Mouse (Mus musculus): ENCODE results near the gene Acta1.

Gene Acta1

DNA sequence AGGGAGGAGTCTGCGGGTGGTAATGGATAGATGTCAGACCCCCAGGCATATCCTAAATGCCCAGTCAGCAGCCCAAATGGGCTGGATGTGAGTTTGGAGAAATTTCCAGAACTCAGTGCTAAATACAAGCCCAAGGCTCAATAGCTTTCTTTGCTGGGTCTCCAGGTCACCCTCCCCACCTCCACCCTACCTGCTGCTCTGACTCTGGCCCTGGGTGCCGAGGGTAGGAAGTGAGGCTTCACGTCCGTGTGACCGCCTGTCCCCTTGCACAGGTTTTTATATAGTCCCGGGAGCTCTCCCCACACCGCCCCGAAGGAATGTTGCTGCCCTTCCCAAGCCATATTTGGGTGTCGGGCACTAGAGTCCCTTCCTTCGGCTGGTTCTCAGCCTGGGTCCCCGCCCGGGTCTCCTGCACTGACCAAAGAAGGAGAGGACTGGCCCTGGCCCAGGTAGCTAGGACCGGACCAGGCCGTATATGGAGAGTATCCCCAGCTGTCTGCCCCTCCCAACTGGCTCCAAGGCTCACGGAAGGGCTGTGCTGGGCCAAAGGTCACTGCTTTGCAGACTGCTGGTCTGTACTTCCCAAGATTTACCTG lies at the start of gene Acta1:
TSS of gene Acta1 (minus strand) at position 250 of the 596 bp plus-strand sequence.
- DNase-seq = no peak

GRCm38 (mm10) chr8:123929026-123929425 lies 34.5 kb upstream of the Acta1 start:
- DNase-seq = no peak

DNA sequence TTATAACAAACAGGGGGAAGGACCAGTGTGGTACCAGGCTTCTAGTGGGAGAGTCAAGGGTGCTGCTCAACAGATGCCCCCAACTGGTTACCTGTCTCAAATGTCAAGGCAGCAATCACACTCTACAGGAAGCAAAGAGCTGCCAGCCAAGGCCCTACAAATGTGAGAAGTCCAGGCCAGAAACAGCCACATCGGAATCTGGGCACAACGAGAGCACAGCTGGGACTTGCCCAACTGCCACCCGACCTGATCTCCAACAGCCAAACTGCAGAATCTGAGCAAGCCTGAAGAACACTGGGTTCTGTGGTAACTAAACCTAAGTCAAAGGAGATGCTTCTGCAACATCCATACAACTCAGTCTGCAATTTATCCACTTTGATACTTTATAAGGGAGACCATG lies 31.1 kb upstream of the Acta1 start:
- no peak for DNase-seq

GRCm38 (mm10) chr8:123924719-123925118 lies 30.2 kb upstream of the Acta1 start:
- peak; percentile 83 to 86 for DNase-seq

GRCm38 (mm10) chr8:123914635-123915034 lies 20.1 kb upstream of the Acta1 start:
- DNase-seq = no peak

GRCm38 (mm10) chr8:123912265-123912664 lies 17.7 kb upstream of the Acta1 start:
- no peak for DNase-seq

DNA sequence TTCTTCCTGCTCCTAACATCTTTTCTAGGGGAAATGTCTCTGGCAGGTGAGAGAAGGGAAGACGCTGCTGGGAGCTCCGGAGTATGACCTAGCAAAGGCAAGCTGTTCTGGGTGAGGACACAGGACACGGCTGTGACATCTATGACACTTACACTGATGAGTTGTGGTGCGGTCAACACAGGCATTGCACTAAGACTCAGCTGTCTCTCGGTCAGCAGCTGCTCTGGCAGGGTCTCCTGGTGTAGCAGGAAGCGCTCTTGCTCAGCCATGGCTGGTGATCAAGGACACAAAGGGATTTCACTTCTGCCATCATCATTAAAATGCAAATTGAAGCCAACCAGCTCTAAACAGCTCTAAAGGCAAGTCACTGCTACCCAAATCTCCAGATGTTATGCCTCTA lies 13.1 kb upstream of the Acta1 start:
- no peak for DNase-seq

DNA sequence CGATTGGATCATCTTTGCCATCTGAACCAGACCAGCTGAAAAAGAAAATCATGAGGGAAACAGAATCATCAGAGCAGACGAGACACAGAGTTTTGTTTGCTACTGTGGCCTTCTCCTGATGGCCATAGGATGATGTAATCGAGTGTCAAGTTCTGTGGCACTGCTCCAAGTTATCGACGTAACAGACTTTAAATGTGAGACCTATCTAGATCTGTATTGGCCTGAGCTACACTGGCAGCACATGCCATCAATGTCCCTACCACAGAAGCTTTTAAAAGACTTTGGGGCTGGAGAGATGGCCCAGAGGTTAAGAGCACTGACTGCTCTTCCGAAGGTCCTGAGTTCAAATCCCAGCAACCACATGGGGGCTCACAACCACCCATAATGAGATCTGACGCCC lies 8.1 kb upstream of the Acta1 start:
- no peak for DNase-seq

DNA sequence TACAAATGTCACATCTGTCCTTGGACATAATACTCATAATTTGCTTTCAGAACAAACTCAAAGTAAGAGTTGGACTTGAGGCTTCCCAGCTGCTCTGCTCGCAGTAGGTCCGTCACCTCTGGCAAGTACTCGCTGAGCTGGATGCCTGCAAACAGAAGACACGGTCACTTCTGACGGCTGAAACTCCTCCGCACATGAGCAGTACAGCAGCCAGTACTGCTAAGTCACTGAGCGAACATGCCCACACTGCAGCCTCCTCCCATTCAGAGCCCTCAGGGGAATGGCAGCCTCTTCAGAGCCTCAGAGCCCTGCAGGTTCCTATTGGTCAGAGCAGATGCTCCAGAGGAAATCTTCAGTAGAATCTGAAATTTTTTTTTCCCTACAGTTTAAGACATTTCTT lies 4.8 kb upstream of the Acta1 start:
- DNase-seq = no peak

GRCm38 (mm10) chr8:123898576-123898975 lies 4.0 kb upstream of the Acta1 start:
- no peak for DNase-seq

DNA sequence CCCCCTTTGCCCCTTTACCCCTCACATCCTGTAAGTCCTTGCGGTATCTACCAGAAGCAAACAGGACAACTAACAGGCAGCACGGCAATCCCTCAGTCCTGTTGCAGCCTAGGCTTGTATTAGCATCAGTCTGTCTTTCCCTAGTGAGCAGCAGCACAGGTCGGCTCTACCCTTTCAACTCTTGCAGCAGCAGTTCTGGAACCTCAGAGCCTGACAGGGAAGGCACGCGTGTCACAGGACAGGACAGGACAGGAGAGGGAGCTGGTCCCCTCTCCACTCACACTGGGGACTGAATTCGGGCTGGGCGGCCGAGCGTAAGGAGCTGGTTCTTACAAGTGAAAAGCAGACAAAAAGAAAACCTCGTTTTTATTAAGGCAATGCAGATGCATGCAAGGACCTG lies 2.2 kb upstream of the Acta1 start:
- no peak for DNase-seq

DNA sequence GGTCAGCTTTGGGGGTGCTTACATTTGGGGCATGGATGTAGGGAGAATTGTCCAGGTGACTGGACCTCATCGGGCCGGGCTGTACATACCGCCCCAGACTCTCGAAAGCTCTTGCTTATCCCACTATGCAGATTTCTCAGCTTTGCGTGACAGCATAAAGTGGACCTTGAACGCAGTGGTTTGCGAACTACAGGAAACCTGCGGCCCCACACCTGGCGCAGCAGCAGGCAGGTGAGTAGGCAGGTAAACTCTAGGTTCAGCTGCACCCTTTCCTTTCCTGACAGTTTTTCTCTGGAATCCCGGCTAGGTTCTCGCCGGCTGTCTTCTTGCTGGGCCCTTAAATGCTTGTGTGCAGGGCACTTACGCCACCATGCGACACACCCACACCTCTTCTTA lies 1.8 kb upstream of the Acta1 start:
- DNase-seq = no peak

DNA sequence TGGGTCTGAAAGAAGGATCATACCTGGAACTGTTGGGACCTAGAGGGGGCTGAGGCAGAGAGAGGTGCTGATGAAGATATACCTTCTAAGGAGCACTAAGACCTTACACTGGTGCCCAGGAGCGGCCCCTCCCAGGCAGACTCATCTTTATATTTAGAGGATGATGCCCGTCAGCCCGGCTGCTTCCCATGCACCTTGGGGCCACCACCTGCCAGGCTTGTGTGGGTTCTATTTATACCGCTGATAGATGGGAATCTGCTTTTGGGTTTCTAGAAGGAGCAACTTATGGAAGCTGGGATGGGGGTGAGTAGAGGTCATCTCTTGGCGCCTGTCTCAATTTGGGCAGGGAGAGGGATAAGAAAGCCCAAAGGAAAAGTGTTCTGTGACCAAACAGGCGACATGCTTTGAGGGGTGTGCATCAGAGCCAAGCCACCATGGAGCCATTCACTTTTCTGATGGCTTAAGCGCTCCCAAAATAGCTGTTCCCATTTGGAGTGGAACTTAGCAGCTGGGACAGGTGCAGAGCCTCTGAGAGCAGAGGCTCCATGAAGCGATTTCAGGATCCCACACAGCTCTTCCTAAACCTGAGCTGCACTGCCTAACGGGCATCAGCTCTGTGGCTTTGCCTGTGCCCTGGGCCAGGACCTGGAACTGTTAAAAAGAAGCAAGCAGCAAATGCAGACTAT lies 1.3 kb upstream of the Acta1 start:
- no peak for DNase-seq

DNA sequence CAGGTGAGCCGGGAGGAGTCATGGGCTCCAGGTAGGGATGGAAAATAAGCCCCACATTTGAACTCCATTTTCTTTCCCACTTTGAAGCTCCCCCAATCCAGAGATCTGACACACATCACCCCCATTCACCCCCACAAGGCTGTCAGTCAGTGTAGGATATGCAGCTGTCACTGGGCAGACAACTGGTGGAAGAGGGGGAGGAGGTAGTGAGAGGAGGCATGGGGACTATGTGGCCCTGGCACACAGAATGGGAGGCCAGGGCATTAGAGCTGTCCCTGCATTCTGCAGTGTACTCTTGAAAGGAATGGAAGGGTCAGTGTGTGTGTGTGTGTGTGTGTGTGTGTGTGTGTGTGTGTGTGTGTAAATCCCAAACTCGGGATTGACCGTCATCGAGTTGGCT lies 679 bp upstream of the Acta1 start:
- DNase-seq = no peak

- DNase-seq = no peak
Observed at GRCm38 (mm10) chr8:123893413-123893812, 1.1 kb downstream of the Acta1 start.

DNA sequence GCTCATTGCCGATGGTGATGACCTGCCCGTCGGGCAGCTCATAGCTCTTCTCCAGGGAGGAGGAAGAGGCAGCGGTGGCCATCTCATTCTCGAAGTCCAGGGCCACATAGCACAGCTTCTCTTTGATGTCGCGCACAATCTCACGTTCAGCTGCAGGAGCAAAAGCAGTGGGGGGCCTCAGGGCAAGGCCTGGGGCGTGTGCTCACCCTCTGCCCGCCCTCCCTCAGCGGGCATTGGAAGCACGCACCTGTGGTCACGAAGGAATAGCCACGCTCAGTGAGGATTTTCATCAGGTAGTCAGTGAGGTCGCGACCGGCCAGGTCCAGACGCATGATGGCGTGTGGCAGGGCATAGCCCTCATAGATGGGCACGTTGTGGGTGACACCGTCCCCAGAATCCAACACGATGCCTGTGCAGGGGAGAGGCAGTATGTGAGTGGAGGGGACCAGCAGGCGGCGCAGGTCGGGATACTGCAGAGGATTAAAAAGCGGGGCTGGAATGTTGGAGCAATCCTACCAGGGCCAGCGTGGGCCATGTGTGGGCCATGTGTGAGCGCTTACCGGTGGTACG lies 1.9 kb downstream of the Acta1 start:
- no peak for DNase-seq

GRCm38 (mm10) chr8:123891883-123892585 lies 2.5 kb downstream of the Acta1 start:
- DNase-seq = no peak

- peak; percentile 43 to 50 for DNase-seq
Observed at GRCm38 (mm10) chr8:123891271-123891670, 3.3 kb downstream of the Acta1 start.

- no peak for DNase-seq
Observed at GRCm38 (mm10) chr8:123889797-123890196, 4.8 kb downstream of the Acta1 start.

DNA sequence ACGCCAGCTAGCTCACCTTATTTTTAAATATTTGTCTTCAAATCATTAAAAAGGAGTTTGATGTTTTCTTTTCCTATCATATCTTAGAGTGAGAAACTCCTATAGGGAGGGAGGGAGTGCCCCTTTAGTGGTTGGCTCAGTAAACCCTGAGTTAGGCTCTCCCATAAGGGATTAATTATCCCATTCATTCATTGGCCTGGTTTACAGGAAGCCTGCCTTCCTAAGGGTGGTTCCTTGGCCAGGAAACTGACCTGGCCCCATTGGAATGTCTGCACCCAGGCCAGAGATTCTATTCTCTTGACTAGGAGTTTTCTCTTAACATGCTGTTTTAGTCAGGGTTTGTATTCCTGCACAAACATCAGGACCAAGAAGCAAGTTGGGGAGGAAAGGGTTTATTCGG lies 6.6 kb downstream of the Acta1 start:
- no peak for DNase-seq

GRCm38 (mm10) chr8:123887163-123887562 lies 7.4 kb downstream of the Acta1 start:
- no peak for DNase-seq

DNA sequence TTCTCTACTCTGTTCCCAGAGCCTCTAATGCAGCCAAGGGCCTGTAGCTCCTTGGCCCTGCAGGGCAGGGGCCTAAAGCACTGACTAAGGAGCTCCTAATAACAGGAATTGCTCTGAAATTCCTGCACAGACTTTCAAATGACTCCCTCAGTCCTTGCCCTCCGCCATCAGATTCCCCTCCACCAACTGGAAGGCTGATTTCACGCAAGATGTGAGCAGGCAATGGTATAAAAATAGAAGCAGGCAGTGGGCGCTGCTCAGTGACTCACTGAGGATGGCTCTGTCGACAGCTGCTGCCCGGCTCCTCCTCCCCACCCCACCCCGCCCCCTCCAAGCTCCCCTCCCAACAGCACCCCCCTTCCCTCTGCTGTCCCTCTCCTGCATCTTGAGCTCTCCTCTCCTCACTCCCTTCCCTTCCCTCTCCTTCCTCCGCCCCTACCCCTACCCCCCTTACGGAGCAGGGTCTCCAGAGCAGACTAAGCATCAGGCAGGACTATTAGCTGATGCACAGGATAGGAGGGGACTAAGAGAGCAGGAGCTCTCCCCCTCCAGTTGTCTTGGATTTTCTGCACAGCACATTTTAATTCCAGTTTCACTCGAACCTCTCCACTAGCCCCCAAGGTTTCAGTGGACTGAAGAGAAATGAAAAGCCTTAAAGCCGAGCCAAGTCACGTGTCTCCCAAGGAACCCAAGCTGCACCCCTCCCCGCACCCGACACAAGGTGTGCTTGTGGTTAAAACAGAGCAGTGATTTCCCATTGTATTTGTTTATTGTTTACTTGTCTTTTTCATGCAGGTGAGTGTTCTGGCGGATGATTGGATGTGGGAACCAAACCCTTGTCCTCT lies 9.6 kb downstream of the Acta1 start:
- DNase-seq = no peak

DNA sequence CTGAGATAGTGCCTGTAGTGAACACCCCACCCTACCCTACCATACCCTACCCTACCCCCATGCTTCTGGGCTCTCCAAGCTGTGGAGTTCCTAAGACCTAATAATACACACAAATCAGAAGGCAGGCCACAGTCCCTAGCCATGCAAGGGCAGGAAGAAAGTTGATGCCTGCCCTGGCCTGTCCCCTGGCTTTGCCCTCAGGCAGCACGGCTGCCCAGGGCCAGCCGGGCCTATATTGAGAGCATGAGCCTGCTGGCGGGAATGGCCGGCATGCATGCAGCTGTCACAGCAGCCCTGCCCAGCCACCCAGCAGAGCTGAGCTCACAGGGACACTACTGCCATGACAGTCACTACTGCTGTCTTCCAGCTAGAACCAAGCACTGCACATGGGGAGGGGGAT lies 11.5 kb downstream of the Acta1 start:
- no peak for DNase-seq
